Mouse (Mus musculus) ovary, postnatal 10 days (tissue): ENCODE results near the gene Yars.

Experiments used
- DNase-seq: peaks from one replicate; pipeline ENCODE4 v3.0.0; 2022; ENCODE audit warnings: low spot score

The Yars gene

GRCm38 (mm10) chr4:129251482-129252125 is 62.0 kb downstream of the Yars start:
- no peak for DNase-seq

GRCm38 (mm10) chr4:129252492-129252891 is 62.9 kb downstream of the Yars start:
- no peak for DNase-seq

- no peak for DNase-seq
Measured at GRCm38 (mm10) chr4:129254571-129254970, 65.0 kb downstream of the Yars start.

GRCm38 (mm10) chr4:129256450-129257380 is 67.2 kb downstream of the Yars start:
- DNase-seq, result no peak

- no peak for DNase-seq
Measured at GRCm38 (mm10) chr4:129259101-129259500, 69.5 kb downstream of the Yars start.

- no peak for DNase-seq
Measured at GRCm38 (mm10) chr4:129260678-129261077, 71.1 kb downstream of the Yars start.

- DNase-seq, result no peak
Measured at GRCm38 (mm10) chr4:129261196-129261595, 71.6 kb downstream of the Yars start, which contains the start of gene C77080. TSS of gene C77080 (minus strand) at chr4:129261404.

- no peak for DNase-seq
Measured at GRCm38 (mm10) chr4:129263225-129264021, 73.9 kb downstream of the Yars start.

GRCm38 (mm10) chr4:129266191-129266590 is 76.6 kb downstream of the Yars start:
- no peak for DNase-seq

GRCm38 (mm10) chr4:129266821-129267220 is 77.3 kb downstream of the Yars start:
- no peak for DNase-seq

GRCm38 (mm10) chr4:129268698-129269097 is 79.1 kb downstream of the Yars start:
- no peak for DNase-seq
